10 mouse cellular contexts compared by ENCODE assay signal in genomic region chr13:97066649-97067550, GRCm38 (mm10). TPM values are rescaled to one million over a fixed set of nuclear protein-coding genes. Genes with fewer than 3 reads are reported as not detected.
DNase-seq lines count a peak whose midpoint lies in the region; ATAC-seq lines count a peak whose summit lies in the region.
"Had no signal": no experiment of that assay in that cellular context is flagged by ENCODE, and none has a peak within 500 bp of the region (broad histone marks: within the 10 kb centered on the region; RNA-seq: fewer than 3 reads in every experiment).

TSS of gene Fam169a (plus strand) at chr13:97067286.

- DNase-seq in heart, postnatal 10 days, result no peak
- DNase-seq in layer of hippocampus, postnatal 25 days (ENCODE audit: extremely low spot score in 1 of 2, low spot score in 1 of 2), result no peak
- DNase-seq in lung, postnatal 25 days (ENCODE audit: low spot score), result no peak
- DNase-seq in retina, embryonic 14.5 days (ENCODE audit: low spot score), result no peak
- no peak for DNase-seq in adrenal gland, postnatal 10 days
- DNase-seq: cerebellum, adult 11-12 months had no signal

- 0 out of 2 replicates have a peak, but pooled peaks cover 6% of the 10 kb centered on the region for H3K4me1 ChIP-seq in heart, embryonic 11.5 days (ENCODE audit: control insufficient read depth, insufficient read depth, low read length)
- H3K4me1 ChIP-seq in midbrain, embryonic 13.5 days (replicated peaks), result 0 out of 2 replicates have a peak, but pooled peaks cover 7% of the 10 kb centered on the region

- no peaks in the 10 kb centered on the region for H3K9me3 ChIP-seq in heart, embryonic 11.5 days (replicated peaks; ENCODE audit: control insufficient read depth, low read length)
- no peaks in the 10 kb centered on the region for H3K9me3 ChIP-seq in midbrain, embryonic 13.5 days
- H3K9me3 ChIP-seq: limb, embryonic 12.5 days had no signal

- intact Hi-C loops in heart, postnatal 10 days (cut with DNase I), result no loop called here

- no peaks in the 10 kb centered on the region for H3K36me3 ChIP-seq in heart, embryonic 11.5 days (ENCODE audit: control insufficient read depth, insufficient read depth, low read length)
- H3K36me3 ChIP-seq in midbrain, embryonic 13.5 days, result no peaks in the 10 kb centered on the region
- H3K36me3 ChIP-seq: limb, embryonic 12.5 days had no signal

- peak; percentile 75 for ATAC-seq in heart, embryonic 11.5 days (replicated peaks; ENCODE audit: insufficient number of reproducible peaks, low FRiP score, low TSS enrichment)
- ATAC-seq in common myeloid progenitor, adult 5-6 weeks (replicated peaks; ENCODE audit: low read depth, poor library complexity, severe bottlenecking), result peak; percentile 69
- no peak for ATAC-seq in midbrain, embryonic 13.5 days

- peak within 1 kb of the TSS; percentile 39 for H3K4me2 ChIP-seq in heart, embryonic 11.5 days
- H3K4me2 ChIP-seq in midbrain, embryonic 13.5 days (replicated peaks), result no peak within 1 kb of the TSS
- H3K4me2 ChIP-seq: limb, embryonic 12.5 days had no signal

- H3K27ac ChIP-seq in heart, embryonic 11.5 days (ENCODE audit: low read depth, low read length), result peak within 1 kb of the TSS; percentile 66
- no peak within 1 kb of the TSS for H3K27ac ChIP-seq in midbrain, embryonic 13.5 days
- H3K27ac ChIP-seq: limb, embryonic 12.5 days had no signal

- WGBS in heart, embryonic 11.5 days (ENCODE audit: insufficient replicate concordance), result 49% methylated on average over 15 of the region's 15 CpGs
- WGBS in midbrain, embryonic 13.5 days, result 28% methylated on average over 15 of the region's 15 CpGs

- H3K4me3 ChIP-seq in heart, embryonic 11.5 days (ENCODE audit: low read depth, low read length), result peak within 1 kb of the TSS; percentile 25
- no peak within 1 kb of the TSS for H3K4me3 ChIP-seq in midbrain, embryonic 13.5 days (replicated peaks)
- H3K4me3 ChIP-seq: limb, embryonic 12.5 days had no signal

- peak within 1 kb of the TSS; percentile 54 for H3K9ac ChIP-seq in heart, embryonic 11.5 days (ENCODE audit: low read depth, low read length)
- no peak within 1 kb of the TSS for H3K9ac ChIP-seq in midbrain, embryonic 13.5 days (replicated peaks)
- H3K9ac ChIP-seq: limb, embryonic 12.5 days had no signal

- no peaks in the 10 kb centered on the region for H3K27me3 ChIP-seq in heart, embryonic 11.5 days (ENCODE audit: control insufficient read depth, insufficient read depth, low read length)
- peaks cover 33% of the 10 kb centered on the region for H3K27me3 ChIP-seq in midbrain, embryonic 13.5 days

RNA-seq across cellular contexts. Expression of gene Fam169a, which starts in this region (rescaled TPM):
- 14.2 and 15.0 TPM in 2 replicates for polyA plus RNA-seq in heart, embryonic 11.5 days (2014; fragmentation: Nextera tagmentation; extraction: Ambion mirVana)
- under 1 TPM; 0.87 to 0.89 TPM for total RNA-seq in heart, postnatal 10 days (2021)
- 1.7 and 1.8 TPM in 2 replicates for total RNA-seq in common myeloid progenitor, adult 5-6 weeks (2017)
- 10 to 100 TPM; 35.2 to 36.9 TPM for total RNA-seq in layer of hippocampus, postnatal 25 days (2021)
- 18.6 and 18.8 TPM in 2 replicates for polyA plus RNA-seq in midbrain, embryonic 13.5 days (2015; fragmentation: Nextera tagmentation; extraction: Ambion mirVana)
- total RNA-seq in adrenal gland, postnatal 10 days (2021), result 1 to 10 TPM; 4.9 to 5.4 TPM

Comparison
In these comparisons a context has a peak if more than half of its experiments do, and no peak if none do; other contexts are left out.
1. RNA of gene Fam169a (total RNA-seq): 35.2 to 36.9 TPM in layer of hippocampus, postnatal 25 days; 4.9 to 5.4 TPM in adrenal gland, postnatal 10 days, 1.7 to 1.8 TPM in common myeloid progenitor, adult 5-6 weeks and 0.87 to 0.89 TPM in heart, postnatal 10 days; every median in the first group is over 4 times any median in the second.